Mouse (Mus musculus) yolk sac, embryonic 10.5 days (tissue): ENCODE data around the gene Dlg2.
A peak's percentile ranks its signal among the peaks of the same experiment; 100 is the strongest.

ENCODE experiments used
- DNase-seq: peaks from one replicate; pipeline ENCODE4 v3.0.0-alpha.2; 2017; ENCODE audit warnings: low spot score

Dlg2 gene

DNA sequence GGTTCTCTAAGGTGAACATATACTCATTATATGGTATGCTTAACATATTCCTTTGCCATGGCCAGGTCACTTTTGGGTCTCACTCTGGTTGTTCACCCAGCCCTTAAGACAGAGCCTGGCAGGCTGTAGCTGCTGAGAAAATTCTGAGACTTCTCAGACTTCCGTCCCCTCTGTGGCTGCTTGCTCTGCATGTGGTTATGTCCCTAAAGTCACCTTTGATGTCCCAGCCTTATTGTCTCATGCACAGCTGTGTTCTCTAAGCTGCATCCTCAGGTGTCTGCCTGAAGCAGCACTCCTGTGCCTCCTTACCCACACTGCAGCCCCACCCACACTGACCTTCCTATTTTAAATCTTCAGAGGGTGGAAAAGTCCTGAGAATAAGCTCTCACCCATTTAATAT lies 1922.4 kb downstream of the Dlg2 start:
- no peak for DNase-seq

- no peak for DNase-seq
These were observed 1924.1 kb downstream of the Dlg2 start for GRCm38 (mm10) chr7:92400551-92400950.

DNA sequence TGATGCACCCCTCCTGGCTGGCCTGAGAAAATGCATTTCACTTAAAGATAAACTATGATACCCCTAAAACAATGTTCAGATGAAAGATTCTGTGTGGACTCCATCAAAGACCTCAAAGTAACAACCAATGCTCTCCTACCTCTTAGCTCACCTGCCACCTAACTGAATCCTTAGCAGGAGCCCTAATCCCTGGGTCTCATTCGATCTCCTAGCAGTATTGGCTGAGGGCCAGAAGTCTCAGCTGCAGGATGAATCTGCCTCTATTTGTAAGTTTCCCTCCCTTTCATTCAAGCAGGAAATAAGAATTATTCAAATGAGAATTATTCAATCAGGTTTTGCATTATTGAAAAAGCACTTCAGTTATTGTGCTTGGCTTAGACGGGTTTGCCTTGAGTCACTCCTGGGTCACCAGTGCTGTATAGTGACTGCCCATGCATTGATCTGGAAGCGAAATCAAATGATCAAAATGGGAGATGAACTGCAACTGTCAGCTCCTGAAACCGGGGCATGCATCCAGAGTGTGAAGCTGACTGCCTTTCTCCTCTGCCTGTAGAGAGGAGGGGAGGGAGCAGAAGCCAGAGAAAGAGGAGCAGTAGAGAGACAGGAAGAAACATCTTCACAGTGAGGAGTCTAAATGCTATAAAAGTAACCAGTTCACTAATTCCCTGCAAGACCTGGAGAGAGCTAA lies 1924.7 kb downstream of the Dlg2 start:
- DNase-seq = no peak

DNA sequence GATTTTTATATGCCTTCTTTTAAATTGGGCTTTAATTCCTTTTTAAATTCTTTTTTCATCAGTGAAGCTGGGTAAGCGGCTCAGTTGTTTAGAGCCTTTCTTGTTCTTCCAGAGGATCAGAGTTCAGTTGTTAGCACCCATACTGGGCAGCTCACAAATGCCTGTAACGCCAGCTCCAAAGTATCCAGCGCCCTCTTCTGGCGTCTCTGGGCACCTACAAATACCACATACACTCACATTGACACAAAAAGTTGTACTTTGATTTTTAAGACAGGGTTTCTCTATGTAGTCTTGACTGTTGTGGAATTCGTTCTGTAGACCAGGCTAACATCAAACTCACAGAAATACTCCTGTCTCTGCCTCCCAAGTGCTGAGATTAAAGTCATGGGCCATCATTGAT lies 1932.0 kb downstream of the Dlg2 start:
- DNase-seq = no peak

DNA sequence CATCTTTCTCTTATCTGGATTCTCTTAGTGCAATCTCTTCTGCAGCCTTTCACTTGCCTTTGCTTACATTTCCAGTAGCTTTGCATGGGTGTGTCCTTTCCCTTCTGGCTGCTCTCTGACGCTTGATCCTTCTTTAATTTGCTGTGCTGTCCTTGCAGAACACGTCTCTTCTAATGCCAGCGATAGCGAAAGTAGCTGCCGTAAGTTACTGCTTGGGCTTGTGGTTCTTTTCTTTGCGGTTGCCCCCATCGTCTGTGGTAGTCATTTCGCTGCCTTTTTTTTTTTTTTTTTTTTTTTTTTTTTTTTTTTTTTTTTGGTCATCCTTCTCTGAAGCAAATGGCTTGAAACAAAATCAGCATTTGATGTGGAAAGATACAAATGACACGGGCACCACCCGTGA lies 1944.0 kb downstream of the Dlg2 start:
- no peak for DNase-seq

DNA sequence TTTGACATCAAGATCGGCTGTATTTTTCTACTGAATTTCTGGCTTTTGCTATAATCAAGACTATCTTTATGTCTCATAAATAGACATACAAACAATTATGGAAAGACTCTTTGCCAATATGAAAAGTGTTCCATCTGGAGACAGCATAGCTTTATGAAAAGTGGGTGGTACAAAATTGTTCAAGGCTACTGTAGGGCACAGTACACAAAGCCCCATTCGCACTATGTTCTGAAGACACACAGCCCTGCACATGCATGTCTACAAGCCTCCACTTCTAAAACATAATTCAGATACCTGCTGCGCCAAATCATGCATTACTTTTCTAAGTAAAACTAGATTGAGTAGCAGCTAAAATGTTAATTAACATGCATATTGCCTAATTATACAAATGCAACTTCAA lies 1946.5 kb downstream of the Dlg2 start:
- DNase-seq = no peak

- DNase-seq = no peak
These were observed 1948.2 kb downstream of the Dlg2 start for GRCm38 (mm10) chr7:92424703-92425102.

- no peak for DNase-seq
These were observed 1950.8 kb downstream of the Dlg2 start for GRCm38 (mm10) chr7:92427280-92427679.

DNA sequence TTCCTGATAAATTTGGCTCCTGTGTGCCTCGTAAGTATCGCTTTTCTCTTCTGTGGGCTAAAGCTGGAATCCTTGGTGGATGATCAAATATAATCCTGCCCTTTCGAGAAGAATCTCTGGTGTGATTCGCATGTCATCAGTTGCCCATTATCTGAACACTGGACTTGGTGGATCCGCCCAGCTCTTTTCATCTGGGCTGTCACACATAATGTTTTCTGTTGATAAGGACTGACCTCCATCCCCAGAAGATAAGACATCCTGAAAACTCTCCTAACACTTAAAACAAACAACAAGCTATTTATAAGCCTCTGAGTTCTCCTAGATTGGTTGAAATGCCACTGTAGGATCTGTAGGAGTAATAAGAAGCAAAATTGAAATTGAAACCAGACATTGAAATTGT lies 1952.2 kb downstream of the Dlg2 start:
- no peak for DNase-seq

GRCm38 (mm10) chr7:92430254-92430653 lies 1953.8 kb downstream of the Dlg2 start:
- no peak for DNase-seq

GRCm38 (mm10) chr7:92437168-92437567 lies 1960.7 kb downstream of the Dlg2 start:
- no peak for DNase-seq

- no peak for DNase-seq
These were observed 1963.3 kb downstream of the Dlg2 start for GRCm38 (mm10) chr7:92439503-92440487.

DNA sequence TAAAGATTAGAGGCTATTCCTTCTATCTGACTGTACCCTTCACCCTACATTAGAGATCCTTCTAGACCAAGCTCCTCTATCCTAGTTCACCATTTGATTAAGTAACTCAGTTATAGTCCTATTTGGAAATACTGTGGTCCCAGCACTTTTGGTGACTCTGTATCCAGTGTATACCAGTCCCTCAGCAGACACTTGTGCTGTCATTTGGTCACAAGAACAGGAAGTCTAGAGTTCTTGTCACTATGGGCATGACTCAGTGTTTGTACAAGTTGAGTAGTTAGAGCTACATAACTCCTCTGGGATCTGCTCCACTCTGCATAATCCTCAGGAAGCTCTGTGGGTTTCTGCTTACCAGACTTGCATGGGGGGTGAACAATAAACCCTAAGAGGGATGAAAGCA lies 1965.1 kb downstream of the Dlg2 start:
- DNase-seq = no peak

DNA sequence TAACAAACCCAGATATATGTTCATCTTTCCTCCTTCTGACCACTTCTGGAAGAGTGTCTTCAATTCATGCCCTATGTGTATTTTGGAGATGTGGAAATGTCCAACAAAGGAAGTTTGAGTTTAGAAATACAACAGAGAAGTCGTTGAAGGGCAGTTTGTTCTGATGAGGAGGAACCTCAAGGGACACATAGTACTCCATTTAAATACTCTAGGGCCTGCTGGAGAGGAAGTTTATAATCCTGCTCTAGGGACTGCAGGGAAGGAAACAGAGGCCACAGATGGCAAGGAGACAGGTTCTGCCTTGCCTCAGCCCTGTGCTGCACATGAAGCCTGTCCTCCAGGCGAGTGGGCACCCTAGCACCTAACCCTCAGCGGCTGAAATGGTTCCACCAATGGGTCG lies 1965.6 kb downstream of the Dlg2 start:
- no peak for DNase-seq

- DNase-seq = no peak
These were observed 1971.5 kb downstream of the Dlg2 start for GRCm38 (mm10) chr7:92447938-92448337.

DNA sequence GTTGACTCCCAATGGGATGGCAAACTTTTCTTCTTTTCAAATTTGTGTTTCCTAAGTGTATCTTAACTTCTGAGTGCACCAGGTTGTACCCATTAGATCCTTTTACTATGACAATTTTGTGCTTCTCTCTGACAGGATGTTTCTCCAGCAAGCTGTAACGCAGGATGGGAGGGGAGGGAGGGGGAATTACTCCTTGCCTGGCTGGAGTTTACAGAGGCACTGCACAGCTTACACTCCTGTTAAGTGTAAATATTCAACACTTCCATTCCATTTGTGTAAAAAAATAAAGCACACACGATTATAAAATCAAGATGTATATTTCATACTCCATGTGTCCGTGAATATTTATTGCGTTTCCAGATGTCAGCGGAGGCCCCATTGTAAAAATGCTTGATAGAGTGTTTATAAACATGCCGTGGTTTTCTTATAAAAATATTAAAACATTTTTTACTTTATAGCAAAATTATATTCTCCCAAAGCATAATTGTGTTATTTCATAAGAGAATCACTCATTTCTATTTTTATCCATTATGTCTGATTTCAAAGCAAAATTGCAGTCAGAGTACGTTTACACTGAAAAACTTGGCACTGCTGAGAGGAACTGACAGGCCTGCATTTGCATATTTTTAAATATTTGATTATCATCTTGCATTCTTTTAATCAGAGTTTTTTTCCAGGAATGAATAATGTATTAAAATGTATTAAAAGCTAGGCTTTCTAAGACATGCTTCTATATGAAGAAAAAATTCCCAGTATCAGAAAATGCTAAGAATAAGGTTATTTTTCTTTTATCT lies 1972.5 kb downstream of the Dlg2 start:
- no peak for DNase-seq

DNA sequence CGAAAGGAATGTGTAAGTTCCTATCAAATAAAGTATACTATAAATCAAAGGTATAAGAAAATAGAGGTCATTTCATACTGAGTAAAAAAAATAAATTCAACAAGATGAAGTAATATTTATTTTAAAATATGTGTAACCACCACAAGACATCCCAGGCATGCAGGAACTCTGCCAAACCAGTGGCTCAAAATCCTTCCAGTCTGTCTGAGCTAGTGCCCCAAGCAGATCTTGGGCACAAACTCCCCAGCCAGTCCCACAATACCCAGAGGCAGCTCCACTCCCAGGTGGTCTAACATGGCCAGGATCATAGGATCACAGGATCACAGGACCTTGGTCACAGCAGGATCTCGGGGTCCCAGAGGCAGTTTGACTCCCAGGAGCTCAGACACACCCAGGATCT lies 1977.7 kb downstream of the Dlg2 start:
- no peak for DNase-seq

- DNase-seq = peak; percentile 9
These were observed 1979.5 kb downstream of the Dlg2 start for GRCm38 (mm10) chr7:92455927-92456326.

DNA sequence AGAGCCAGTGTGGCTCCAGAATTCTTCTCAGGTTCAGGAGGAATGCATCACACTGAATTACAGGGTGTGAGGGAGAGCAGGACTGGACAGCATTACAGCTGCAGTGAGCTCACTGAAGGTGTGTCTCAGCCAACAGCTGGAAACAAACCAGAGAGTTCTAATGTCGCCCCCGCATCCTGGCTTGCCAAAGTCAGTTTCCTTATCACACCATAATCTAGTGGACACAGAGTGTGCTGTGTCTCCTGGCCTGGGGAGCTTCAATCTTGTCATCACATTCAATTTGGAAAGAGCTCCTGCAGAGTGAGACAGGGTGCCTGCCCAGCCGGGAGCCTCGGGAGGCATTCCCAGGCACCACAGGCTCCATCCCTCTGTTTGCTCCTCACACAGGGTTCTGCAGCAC lies 1981.3 kb downstream of the Dlg2 start:
- DNase-seq = peak; percentile 42

GRCm38 (mm10) chr7:92458308-92458707 lies 1981.8 kb downstream of the Dlg2 start:
- DNase-seq = no peak

DNA sequence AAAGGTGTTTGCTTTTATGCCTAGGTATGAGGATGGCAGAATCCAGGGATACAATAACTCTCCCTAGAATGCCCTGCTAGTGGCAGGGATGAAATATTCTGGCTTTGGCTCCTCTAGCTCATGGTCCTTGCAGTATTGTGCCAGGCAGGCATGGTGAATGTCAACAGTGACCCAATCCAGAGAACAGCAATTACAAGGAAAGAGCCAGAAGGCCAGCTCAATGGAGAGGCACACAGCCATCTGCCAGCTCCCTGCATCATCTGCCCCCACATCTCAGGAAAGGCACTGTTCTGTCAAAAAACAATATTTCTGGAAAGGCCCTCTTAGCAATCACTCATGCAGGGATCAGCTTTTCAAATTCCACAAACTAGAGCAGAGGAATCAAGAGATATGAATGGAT lies 1984.1 kb downstream of the Dlg2 start:
- no peak for DNase-seq

- no peak for DNase-seq
These were observed 1984.8 kb downstream of the Dlg2 start for GRCm38 (mm10) chr7:92461256-92461655.
